Mouse (Mus musculus): ENCODE data around the gene Atf3.

- TF ChIP-seq MAX (IDR thresholded peaks at IDR 0.05; ENCODE audit: low read depth) (no peak), POLR2A (IDR thresholded peaks at IDR 0.05; ENCODE audit: insufficient read length, low read depth) (no peak), USF1 (IDR thresholded peaks at IDR 0.05; ENCODE audit: low read depth) (no peak), MYOD1 (IDR thresholded peaks at IDR 0.05; ENCODE audit: control insufficient read depth in 1 of 3, insufficient read length in 2 of 3, low read depth in 2 of 3) (peak in 2 of 3 experiments; percentile 53 to 86), POLR2AphosphoS2 (IDR thresholded peaks at IDR 0.05; ENCODE audit: insufficient read length, low read depth) (no peak)
Observed at GRCm38 (mm10) chr1:191215776-191216661, 1.8 kb downstream of the Atf3 start.
